Mouse (Mus musculus) heart, embryonic 10.5 days (tissue): ENCODE measurements around the gene Fam89b. TPM values are rescaled to one million over a fixed set of nuclear protein-coding genes. Genes with fewer than 3 reads are reported as not detected.
"Not testable (repeated sequence)": the region's sequence is repeated elsewhere in the genome, so short reads cannot be mapped to it uniquely, and the experiment has no call there.

ENCODE experiments used
- DNase-seq: peaks from one replicate; pipeline ENCODE4 v3.0.0-alpha.2; 2017; ENCODE audit warnings: low spot score
- H3K27ac ChIP-seq: fragments of 300-500 bp; sonication (generic); 2 replicates; pipeline ENCODE4 v1.5.1; 2016; ENCODE audit warnings: mild to moderate bottlenecking
- H3K27me3 ChIP-seq: fragments of 300-500 bp; sonication (generic); 2 replicates; pipeline ENCODE4 v1.6.1; 2016; ENCODE audit warnings: mild to moderate bottlenecking; ENCODE audit not compliant: poor library complexity, insufficient read depth, severe bottlenecking
- H3K36me3 ChIP-seq: fragments of 300-500 bp; sonication (generic); 2 replicates; pipeline ENCODE4 v1.6.1; 2016; ENCODE audit warnings: mild to moderate bottlenecking, moderate library complexity
- H3K4me1 ChIP-seq: fragments of 300-500 bp; sonication (generic); 2 replicates; pipeline ENCODE4 v1.6.1; 2016; ENCODE audit warnings: mild to moderate bottlenecking
- H3K4me3 ChIP-seq: fragments of 300-500 bp; sonication (generic); 2 replicates; pipeline ENCODE4 v1.5.1; 2016; ENCODE audit warnings: mild to moderate bottlenecking, moderate library complexity
- H3K9me3 ChIP-seq: fragments of 300-500 bp; sonication (generic); 2 replicates; pipeline ENCODE4 v1.6.1; 2016; ENCODE audit warnings: mild to moderate bottlenecking, moderate library complexity
- WGBS: fragments of 180-500 bp; shearing (Covaris S2); methylation state at CpG from one replicate; pipeline ENCODE4 v1.1.7; 2016; 5-methylcytosine and 5-hydroxymethylcytosine counted together
- polyA plus RNA-seq: library from polyadenylated mRNA; unstranded; fragments of >200 nt; fragmentation: Nextera tagmentation; extraction: Ambion mirVana; gene quantifications from 2 replicates; pipeline ENCODE4 v1.2.1, GENCODE M21; 2016

Gene Fam89b
- polyA plus RNA-seq, 1 experiment from 2014 or later = 88.9 TPM

DNA sequence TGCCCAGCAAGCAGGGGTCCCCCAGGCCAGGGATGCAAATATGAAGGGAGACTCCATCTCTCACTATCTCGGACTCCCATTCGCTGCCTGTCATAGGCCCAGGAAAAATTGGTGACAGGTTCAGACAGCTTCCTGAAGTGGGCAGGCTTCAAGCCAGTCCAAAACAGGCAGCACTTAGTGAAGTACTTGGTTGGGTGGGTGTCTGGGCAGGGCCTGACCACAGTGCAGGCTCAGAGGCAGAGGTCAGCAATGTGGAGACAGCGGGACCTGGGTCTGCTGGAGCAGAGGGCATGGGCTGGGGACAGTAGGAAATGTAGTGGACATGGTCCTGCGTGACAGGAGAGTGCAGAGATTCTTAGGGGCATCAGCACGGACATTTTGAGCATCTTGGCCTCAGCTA is 37.9 kb downstream of the Fam89b start:
- Histone ChIP-seq H3K27me3 (0 out of 2 replicates have a peak, but pooled peaks cover 7% of the 10 kb centered on the region), H3K36me3 (peaks cover 67% of the 10 kb centered on the region), H3K4me3 (peak overlapping the region; percentile 96), H3K9me3 (no peaks in the 10 kb centered on the region), H3K27ac (peak overlapping the region; percentile 94), H3K4me1 (peaks cover 67% of the 10 kb centered on the region)
- no peak for DNase-seq
- WGBS = 63% methylated on average over 5 of the region's 5 CpGs

DNA sequence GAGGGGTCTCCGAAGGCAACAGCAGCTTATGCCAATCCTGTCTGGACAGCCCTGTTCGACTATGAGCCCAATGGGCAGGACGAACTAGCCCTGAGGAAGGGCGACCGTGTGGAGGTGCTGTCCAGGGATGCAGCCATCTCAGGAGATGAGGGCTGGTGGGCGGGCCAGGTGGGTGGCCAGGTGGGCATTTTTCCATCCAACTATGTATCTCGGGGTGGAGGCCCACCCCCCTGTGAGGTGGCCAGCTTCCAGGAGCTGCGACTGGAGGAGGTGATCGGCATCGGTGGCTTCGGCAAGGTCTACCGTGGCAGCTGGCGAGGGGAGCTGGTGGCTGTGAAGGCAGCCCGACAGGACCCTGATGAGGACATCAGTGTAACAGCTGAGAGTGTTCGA is 39.1 kb downstream of the Fam89b start:
- Histone ChIP-seq H3K27me3 (0 out of 2 replicates have a peak, but pooled peaks cover 5% of the 10 kb centered on the region), H3K9me3 (no peaks in the 10 kb centered on the region), H3K36me3 (peaks cover 67% of the 10 kb centered on the region), H3K27ac (peak overlapping the region; percentile 94), H3K4me3 (peak overlapping the region; percentile 96), H3K4me1 (peaks cover 56% of the 10 kb centered on the region)
- DNase-seq = no peak
- WGBS = 69% methylated on average over 15 of the region's 15 CpGs

DNA sequence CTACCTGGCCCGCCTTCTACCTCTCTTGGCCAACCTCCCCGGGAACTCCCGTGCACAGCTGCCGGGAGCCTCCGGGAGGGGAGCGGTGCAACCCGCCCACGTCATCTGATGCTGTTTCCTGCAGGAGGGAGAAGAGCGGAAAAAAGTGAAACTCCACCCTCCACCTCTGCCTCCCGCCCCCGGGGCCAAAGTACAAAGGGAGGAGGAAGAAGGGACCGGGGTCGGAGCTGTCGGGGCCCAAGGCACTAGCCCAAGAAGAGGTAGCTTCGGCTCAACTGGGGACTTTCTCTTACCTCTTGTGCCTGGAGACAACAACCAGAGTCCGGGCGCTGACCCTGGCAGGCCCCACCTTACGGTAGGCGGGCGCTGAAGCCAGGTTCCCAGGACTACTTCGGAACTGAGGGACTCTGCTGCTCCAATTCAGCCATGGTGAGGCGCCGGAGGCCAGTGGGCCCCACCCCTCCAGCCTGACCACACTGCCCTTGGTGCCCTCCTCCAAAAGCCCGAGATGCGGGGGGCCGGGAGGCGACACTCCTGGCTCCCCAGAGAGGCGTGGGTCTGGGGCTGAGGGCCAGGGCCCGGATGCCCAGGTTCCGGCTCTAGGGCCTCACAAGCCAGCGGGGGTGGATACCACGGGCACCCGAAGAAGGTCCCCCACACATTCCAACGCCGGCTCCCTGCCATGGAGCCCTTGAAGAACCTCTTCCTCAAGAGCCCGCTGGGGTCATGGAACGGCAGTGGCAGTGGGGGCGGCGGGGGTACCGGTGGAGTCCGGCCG is 39.7 kb downstream of the Fam89b start:
- H3K36me3 ChIP-seq = peaks cover 67% of the 10 kb centered on the region
- H3K4me1 ChIP-seq = peaks cover 55% of the 10 kb centered on the region
- WGBS = 8% methylated on average over 42 of the region's 42 CpGs

DNA sequence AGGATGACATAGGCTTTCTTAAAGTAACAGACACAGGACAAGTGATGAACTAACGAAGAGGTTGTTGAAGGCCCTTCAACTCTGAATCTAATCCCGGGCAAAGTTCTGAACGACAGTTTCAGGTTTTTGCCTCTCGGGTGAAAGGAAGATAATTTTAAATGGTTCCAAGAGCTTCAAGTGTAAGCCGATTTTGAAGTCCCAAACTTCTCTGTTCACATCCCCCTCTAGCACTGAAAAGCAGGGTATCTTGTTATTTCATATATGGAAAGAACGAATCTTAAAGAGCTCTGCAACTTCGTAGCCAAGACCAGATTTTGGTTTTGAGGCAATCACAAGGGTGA is 40.4 kb downstream of the Fam89b start:
- DNase-seq = no peak
- Histone ChIP-seq H3K36me3 (peaks cover 68% of the 10 kb centered on the region), H3K27ac (peak overlapping the region; percentile 94), H3K27me3 (no peaks in the 10 kb centered on the region), H3K4me3 (peak overlapping the region; percentile 96), H3K9me3 (no peaks in the 10 kb centered on the region), H3K4me1 (peaks cover 55% of the 10 kb centered on the region)
- under 1% methylated on average over 7 of the region's 7 CpGs for WGBS

More for the DNA sequence above, 39.7 kb downstream of the Fam89b start:
- DNase-seq = peak; percentile 96
- Histone ChIP-seq H3K9me3 (no peaks in the 10 kb centered on the region), H3K27me3 (no peaks in the 10 kb centered on the region), H3K27ac (peak overlapping the region; percentile 94), H3K4me3 (peak overlapping the region; percentile 96)

DNA sequence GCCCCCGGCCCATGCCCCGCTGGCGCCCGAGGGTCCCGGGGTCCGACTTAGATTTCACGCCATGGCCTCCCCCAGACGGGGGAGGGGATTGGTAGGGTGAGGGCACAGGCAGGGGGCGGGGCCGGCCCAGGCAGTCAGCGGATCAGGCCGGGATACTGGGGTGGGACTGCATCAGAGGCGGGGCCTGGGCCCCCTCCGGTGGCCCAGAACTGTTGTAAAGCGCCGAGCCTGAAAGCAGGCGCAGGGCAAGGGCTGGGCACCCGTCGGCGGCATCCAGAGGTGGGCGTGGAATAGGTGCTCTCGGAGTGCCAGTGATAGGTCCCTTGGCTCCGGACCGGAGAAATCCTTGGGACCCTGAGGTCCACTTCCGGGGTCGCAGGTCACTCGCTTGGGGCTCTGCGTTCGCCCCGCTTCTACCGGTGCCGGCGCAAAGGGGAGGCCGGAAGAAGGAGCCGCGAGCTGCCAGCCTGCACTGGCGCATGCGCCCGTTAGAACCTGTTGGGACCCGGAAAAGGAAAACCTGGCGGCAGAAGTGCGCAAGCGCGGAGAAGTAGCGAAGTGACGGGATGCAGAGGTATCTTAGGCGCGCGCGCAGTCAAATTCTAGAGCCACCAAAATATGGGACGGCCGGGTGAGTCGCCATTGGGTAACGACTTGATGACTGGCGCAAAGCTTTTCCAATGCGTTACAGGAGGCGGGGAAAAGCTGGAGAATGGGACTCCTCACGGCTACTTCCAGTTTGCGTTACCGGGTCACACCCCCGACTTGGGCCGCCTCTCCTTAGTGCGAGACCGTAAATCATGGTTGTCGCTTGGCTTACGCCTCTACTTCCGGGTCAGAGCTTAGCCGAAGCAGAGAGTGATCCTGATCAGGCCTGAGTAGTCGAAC is 41.0 kb downstream of the Fam89b start, which contains the start of the genes Map3k11 and Pcnx3:
TSS of gene Map3k11 (plus strand) at position 543 of the 888 bp plus-strand sequence.
TSS of gene Pcnx3 (minus strand) at position 709 of the 888 bp plus-strand sequence.
- peak; percentile 99 for DNase-seq
- peak within 1 kb of the TSS; percentile 96 for H3K4me3 ChIP-seq
- under 1% methylated on average over 69 of the region's 69 CpGs for WGBS
- no peaks in the 10 kb centered on the region for H3K27me3 ChIP-seq
- H3K27ac ChIP-seq = peak within 1 kb of the TSS; percentile 94
- H3K4me1 ChIP-seq = peaks cover 49% of the 10 kb centered on the region
- no peaks in the 10 kb centered on the region for H3K9me3 ChIP-seq
- peaks cover 68% of the 10 kb centered on the region for H3K36me3 ChIP-seq

DNA sequence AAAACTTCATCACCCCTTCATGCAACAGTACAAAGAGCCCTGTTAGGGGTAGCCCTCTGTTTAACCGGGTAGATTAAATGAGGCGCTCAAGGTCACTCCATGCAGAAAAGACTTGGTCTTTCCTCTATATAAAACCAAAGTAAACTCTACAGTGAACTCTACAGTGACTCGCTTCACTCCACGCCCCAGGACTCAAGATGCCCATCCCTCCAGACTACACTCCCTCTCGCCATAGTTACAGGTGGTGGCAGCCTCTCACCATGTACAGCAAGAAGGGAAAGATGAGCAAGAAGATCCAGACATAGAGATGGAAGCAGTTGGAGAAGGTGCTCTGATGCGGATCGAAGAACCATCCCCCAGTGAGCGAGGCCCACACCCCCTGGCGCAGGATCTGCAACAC is 41.7 kb downstream of the Fam89b start:
- peaks cover 68% of the 10 kb centered on the region for H3K36me3 ChIP-seq
- no peak for DNase-seq
- no peaks in the 10 kb centered on the region for H3K27me3 ChIP-seq
- H3K4me3 ChIP-seq = peak overlapping the region; percentile 96
- H3K4me1 ChIP-seq = peaks cover 42% of the 10 kb centered on the region
- WGBS = 22% methylated on average over 9 of the region's 9 CpGs
- H3K9me3 ChIP-seq = no peaks in the 10 kb centered on the region
- H3K27ac ChIP-seq = peak overlapping the region; percentile 94

DNA sequence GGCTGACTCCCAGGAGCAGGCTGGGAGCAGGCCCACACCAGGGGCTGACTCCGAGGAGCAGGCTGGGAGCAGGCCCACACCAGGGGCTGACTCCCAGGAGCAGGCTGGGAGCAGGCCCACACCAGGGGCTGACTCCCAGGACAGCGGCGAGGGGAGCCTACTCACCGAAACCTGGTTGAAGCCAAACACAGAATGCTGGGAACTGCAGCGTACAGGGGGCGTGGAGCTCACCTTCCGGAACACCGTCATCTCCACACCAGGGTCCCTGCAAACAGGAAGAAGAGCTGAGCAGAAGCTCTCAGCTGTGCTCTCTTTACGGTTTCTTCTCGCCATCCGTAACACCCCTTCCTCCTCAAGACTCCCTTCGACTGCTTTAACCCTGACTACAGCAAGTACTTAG is 42.5 kb downstream of the Fam89b start:
- Histone ChIP-seq H3K4me3 (peak overlapping the region; percentile 96), H3K36me3 (peaks cover 68% of the 10 kb centered on the region)

DNA sequence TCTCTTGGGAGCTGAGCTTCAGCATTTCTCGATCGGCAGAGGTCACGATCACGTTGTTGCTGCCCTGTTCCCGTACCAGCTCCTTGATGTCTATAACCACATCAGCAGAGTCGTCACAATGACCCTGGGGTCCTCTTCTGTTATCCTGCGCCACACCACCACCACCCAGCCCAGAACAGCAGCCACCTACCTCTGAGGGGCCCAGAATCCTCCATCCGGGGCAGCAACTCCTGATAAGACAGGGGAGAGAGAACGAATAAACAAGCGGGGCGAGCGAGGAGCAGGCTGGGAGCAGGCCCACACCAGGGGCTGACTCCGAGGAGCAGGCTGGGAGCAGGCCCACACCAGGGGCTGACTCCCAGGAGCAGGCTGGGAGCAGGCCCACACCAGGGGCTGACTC is 43.0 kb downstream of the Fam89b start:
- no peak for DNase-seq
- Histone ChIP-seq H3K36me3 (peaks cover 68% of the 10 kb centered on the region), H3K27me3 (no peaks in the 10 kb centered on the region), H3K4me3 (no peak overlapping the region), H3K27ac (no peak overlapping the region), H3K9me3 (no peaks in the 10 kb centered on the region), H3K4me1 (peaks cover 29% of the 10 kb centered on the region)
- 80% methylated on average over 13 of the region's 13 CpGs for WGBS

More for the DNA sequence above, 42.5 kb downstream of the Fam89b start:
- not testable (repeated sequence) for H3K9me3 ChIP-seq, H3K27me3 ChIP-seq, DNase-seq
- peak overlapping the region; percentile 94; the same call in 1 of the 2 replicates for H3K27ac ChIP-seq
- peaks cover 34% of the 10 kb centered on the region for H3K4me1 ChIP-seq
- WGBS = 90% methylated on average over 12 of the region's 12 CpGs

DNA sequence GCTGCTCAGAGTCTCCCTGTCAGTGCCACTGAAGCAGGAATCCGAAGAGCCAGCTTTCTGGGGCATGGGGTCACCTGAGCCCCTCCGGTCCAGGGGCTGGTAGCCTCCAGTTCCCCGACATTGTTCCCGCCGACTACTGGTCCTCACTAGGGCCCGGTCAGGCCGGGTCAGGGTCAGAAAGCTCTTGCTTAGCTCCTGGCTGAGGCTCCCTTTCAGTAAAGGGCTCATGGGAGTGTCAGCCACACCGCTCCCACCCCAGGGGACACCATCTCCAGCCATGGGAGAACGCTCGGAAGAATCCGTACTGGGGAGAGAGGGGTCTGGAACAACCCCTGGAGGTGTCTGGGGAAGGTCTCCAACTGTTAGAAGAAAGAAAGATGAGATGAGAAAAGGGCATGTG is 43.6 kb downstream of the Fam89b start:
- no peak for DNase-seq
- peak overlapping the region; percentile 59; the same call in 1 of the 2 replicates for H3K27ac ChIP-seq

DNA sequence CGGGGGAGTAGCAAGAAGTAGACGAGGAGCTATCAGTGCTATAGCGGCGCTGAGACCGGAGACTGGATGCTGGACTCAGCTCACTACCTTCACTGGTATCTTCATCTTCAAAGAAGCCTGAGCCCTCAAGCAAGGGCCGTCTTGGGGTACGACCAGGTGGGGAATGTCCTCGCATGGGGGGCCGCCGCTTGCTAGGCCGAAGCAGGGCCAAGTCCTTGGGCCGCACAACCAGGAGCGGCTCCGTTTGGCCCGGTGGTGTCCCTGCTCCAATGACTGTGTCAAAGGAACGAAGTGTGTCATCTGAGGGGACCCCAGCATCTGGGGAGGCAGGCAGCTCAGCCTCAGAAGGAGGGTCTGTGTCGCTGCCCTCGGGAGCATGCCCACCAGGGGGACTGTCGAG is 44.0 kb downstream of the Fam89b start:
- Histone ChIP-seq H3K27me3 (no peaks in the 10 kb centered on the region), H3K4me3 (no peak overlapping the region), H3K4me1 (peaks cover 19% of the 10 kb centered on the region), H3K9me3 (no peaks in the 10 kb centered on the region), H3K27ac (no peak overlapping the region), H3K36me3 (peaks cover 69% of the 10 kb centered on the region)
- no peak for DNase-seq
- WGBS = 92% methylated on average over 19 of the region's 19 CpGs

More for the DNA sequence above, 43.6 kb downstream of the Fam89b start:
- Histone ChIP-seq H3K4me3 (no peak overlapping the region), H3K9me3 (no peaks in the 10 kb centered on the region), H3K4me1 (peaks cover 23% of the 10 kb centered on the region), H3K36me3 (peaks cover 69% of the 10 kb centered on the region), H3K27me3 (no peaks in the 10 kb centered on the region)
- WGBS = 92% methylated on average over 11 of the region's 11 CpGs

DNA sequence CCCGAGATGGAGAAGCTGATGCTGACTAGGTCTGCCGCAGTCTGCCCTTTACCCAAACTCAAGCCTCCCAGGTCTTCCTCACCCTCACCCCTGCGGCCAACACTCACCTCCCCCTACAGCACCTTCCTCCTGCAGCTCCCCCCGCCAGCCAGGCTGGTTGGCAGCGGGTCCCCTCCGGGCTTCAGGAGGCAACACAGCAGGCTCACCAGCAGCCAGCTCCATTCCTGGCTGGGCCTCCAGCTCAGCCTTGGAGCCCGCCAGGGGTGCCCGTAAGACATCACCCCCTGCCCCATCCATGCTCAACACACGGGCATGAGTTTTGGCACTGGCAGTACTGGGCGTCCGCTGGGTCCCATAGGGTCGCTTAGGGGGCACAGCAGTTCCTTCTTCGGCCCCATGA is 44.5 kb downstream of the Fam89b start:
- Histone ChIP-seq H3K9me3 (no peaks in the 10 kb centered on the region), H3K27ac (no peak overlapping the region), H3K36me3 (peaks cover 72% of the 10 kb centered on the region), H3K27me3 (no peaks in the 10 kb centered on the region), H3K4me1 (peaks cover 15% of the 10 kb centered on the region), H3K4me3 (no peak overlapping the region)
- 95% methylated on average over 13 of the region's 13 CpGs for WGBS
- no peak for DNase-seq

DNA sequence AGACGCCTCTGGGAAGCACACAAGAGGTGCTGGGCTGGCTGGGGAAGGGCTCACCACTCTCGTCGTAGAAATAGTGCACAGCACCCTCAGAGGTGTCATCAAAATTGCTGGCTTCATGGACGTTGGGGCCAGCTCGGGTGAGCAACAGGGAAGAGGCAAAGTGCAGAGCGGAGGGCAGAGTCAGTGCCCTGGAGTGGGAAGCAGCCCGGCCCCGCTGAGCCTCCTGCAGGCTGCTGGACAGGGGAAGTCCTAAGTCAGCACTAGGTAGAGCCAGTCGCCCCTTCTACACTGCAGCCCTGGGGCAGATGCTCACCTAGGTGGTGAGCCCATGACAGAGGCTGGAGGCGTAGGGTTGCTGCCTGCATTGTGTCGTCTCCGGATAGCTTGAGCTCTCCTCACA is 45.2 kb downstream of the Fam89b start:
- Histone ChIP-seq H3K27me3 (no peaks in the 10 kb centered on the region), H3K4me1 (peaks cover 13% of the 10 kb centered on the region), H3K9me3 (no peaks in the 10 kb centered on the region), H3K4me3 (no peak overlapping the region), H3K27ac (no peak overlapping the region), H3K36me3 (peaks cover 80% of the 10 kb centered on the region)
- 90% methylated on average over 12 of the region's 12 CpGs for WGBS
- no peak for DNase-seq

DNA sequence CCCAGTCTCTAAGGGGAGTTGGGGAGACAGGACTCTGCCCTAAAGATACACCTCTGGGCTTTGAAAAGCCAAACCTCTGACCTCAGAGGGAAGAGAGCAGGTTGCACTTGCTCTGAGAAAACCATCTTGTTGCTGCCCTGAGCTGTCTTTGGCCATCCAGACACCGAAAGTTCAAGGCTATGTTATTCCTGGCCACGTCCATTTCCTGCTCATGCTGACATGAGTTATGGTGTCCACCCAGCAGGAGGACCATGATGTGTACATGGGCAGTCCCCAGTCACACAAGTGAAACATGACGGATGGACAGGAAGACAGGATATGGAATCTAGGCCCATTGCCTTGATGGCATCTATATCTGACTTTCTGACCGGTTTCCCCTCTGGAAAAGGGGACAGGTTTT is 49.0 kb downstream of the Fam89b start:
- H3K27ac ChIP-seq = no peak overlapping the region
- DNase-seq = no peak
- no peaks in the 10 kb centered on the region for H3K9me3 ChIP-seq
- no peaks in the 10 kb centered on the region for H3K4me1 ChIP-seq
- no peaks in the 10 kb centered on the region for H3K27me3 ChIP-seq
- no peak overlapping the region for H3K4me3 ChIP-seq
- peaks cover 94% of the 10 kb centered on the region for H3K36me3 ChIP-seq
- whole genome bisulfite sequencing = 83% methylated on average over 4 of the region's 4 CpGs
